Mouse (Mus musculus): Measurements from ENCODE around the gene Rhd. TPM values are rescaled to one million over a fixed set of nuclear protein-coding genes. Genes with fewer than 3 reads are reported as not detected.

The Rhd gene
- polyA plus RNA-seq, 1 experiment = 0.38 TPM

GRCm38 (mm10) chr4:134850551-134850950 lies 13.8 kb upstream of the Rhd start:
- Histone ChIP-seq H3K27me3 (ENCODE audit: control insufficient read depth, insufficient read depth, low read length) (no peaks in the 10 kb centered on the region; the same call in 1 of the 2 replicates), H3K4me3 (ENCODE audit: control insufficient read depth, insufficient read depth, low read length) (no peak overlapping the region), H3K36me3 (ENCODE audit: control insufficient read depth, insufficient read depth, low read length) (no peaks in the 10 kb centered on the region), H3K27ac (ENCODE audit: control insufficient read depth, insufficient read depth, low read length) (no peak overlapping the region), H3K4me1 (replicated peaks; ENCODE audit: control insufficient read depth, insufficient read depth, low read length) (peaks cover 8% of the 10 kb centered on the region)
- no peak for DNase-seq
- 88% methylated on average over 4 of the region's 4 CpGs for WGBS
- TF ChIP-seq CTCF (IDR thresholded peaks at IDR 0.05; ENCODE audit: borderline replicate concordance, control insufficient read depth, extremely low read depth, insufficient read depth, low read length, poor library complexity) (no peak), POLR2A (IDR thresholded peaks at IDR 0.05; ENCODE audit: control insufficient read depth, extremely low read depth, insufficient read depth, low read length, poor library complexity) (no peak)

- H3K36me3 ChIP-seq (ENCODE audit: control insufficient read depth, insufficient read depth, low read length) = no peaks in the 10 kb centered on the region
- TF ChIP-seq POLR2A (IDR thresholded peaks at IDR 0.05; ENCODE audit: control insufficient read depth, extremely low read depth, insufficient read depth, low read length, poor library complexity) (no peak), CTCF (IDR thresholded peaks at IDR 0.05; ENCODE audit: borderline replicate concordance, control insufficient read depth, extremely low read depth, insufficient read depth, low read length, poor library complexity) (no peak)
- H3K27ac ChIP-seq (ENCODE audit: control insufficient read depth, insufficient read depth, low read length) = no peak overlapping the region
- H3K4me1 ChIP-seq (replicated peaks; ENCODE audit: control insufficient read depth, insufficient read depth, low read length) = peaks cover 8% of the 10 kb centered on the region
- no peak for DNase-seq
- WGBS = 87% methylated on average over 2 of the region's 2 CpGs
- H3K4me3 ChIP-seq (ENCODE audit: control insufficient read depth, insufficient read depth, low read length) = no peak overlapping the region
- no peaks in the 10 kb centered on the region; the same call in 1 of the 2 replicates for H3K27me3 ChIP-seq (ENCODE audit: control insufficient read depth, insufficient read depth, low read length)
Measured at GRCm38 (mm10) chr4:134851236-134851635, 13.1 kb upstream of the Rhd start.

- TF ChIP-seq POLR2A (IDR thresholded peaks at IDR 0.05; ENCODE audit: control insufficient read depth, extremely low read depth, insufficient read depth, low read length, poor library complexity) (no peak), CTCF (IDR thresholded peaks at IDR 0.05; ENCODE audit: borderline replicate concordance, control insufficient read depth, extremely low read depth, insufficient read depth, low read length, poor library complexity) (no peak)
- 18% methylated on average over 14 of the region's 14 CpGs for WGBS
- Histone ChIP-seq H3K27me3 (ENCODE audit: control insufficient read depth, insufficient read depth, low read length) (no peaks in the 10 kb centered on the region; the same call in 1 of the 2 replicates), H3K4me1 (replicated peaks; ENCODE audit: control insufficient read depth, insufficient read depth, low read length) (peaks cover 8% of the 10 kb centered on the region), H3K36me3 (ENCODE audit: control insufficient read depth, insufficient read depth, low read length) (no peaks in the 10 kb centered on the region), H3K4me3 (ENCODE audit: control insufficient read depth, insufficient read depth, low read length) (peak overlapping the region; percentile 77; the same call in 1 of the 2 replicates), H3K27ac (ENCODE audit: control insufficient read depth, insufficient read depth, low read length) (no peak overlapping the region)
- no peak for DNase-seq
Measured at GRCm38 (mm10) chr4:134851876-134852275, 12.5 kb upstream of the Rhd start.

- TF ChIP-seq CTCF (IDR thresholded peaks at IDR 0.05; ENCODE audit: borderline replicate concordance, control insufficient read depth, extremely low read depth, insufficient read depth, low read length, poor library complexity) (peak; percentile 21; the same call in 1 of the 2 replicates), POLR2A (IDR thresholded peaks at IDR 0.05; ENCODE audit: control insufficient read depth, extremely low read depth, insufficient read depth, low read length, poor library complexity) (no peak)
- H3K4me1 ChIP-seq (replicated peaks; ENCODE audit: control insufficient read depth, insufficient read depth, low read length) = peaks cover 8% of the 10 kb centered on the region
- 1% methylated on average over 99 of the region's 106 CpGs for WGBS
Measured at GRCm38 (mm10) chr4:134852438-134853255, 11.7 kb upstream of the Rhd start.

GRCm38 (mm10) chr4:134853259-134853636 lies 11.1 kb upstream of the Rhd start, which contains the start of gene Maco1:
Gene Maco1 (minus strand): TSS chr4:134853345.
- Histone ChIP-seq H3K36me3 (ENCODE audit: control insufficient read depth, insufficient read depth, low read length) (no peaks in the 10 kb centered on the region), H3K4me3 (ENCODE audit: control insufficient read depth, insufficient read depth, low read length) (peak within 1 kb of the TSS; percentile 77), H3K27ac (ENCODE audit: control insufficient read depth, insufficient read depth, low read length) (no peak within 1 kb of the TSS), H3K4me1 (replicated peaks; ENCODE audit: control insufficient read depth, insufficient read depth, low read length) (peaks cover 8% of the 10 kb centered on the region), H3K27me3 (ENCODE audit: control insufficient read depth, insufficient read depth, low read length) (no peaks in the 10 kb centered on the region; the same call in 1 of the 2 replicates)
- TF ChIP-seq CTCF (IDR thresholded peaks at IDR 0.05; ENCODE audit: borderline replicate concordance, control insufficient read depth, extremely low read depth, insufficient read depth, low read length, poor library complexity) (peak; percentile 6; the same call in 1 of the 2 replicates), POLR2A (IDR thresholded peaks at IDR 0.05; ENCODE audit: control insufficient read depth, extremely low read depth, insufficient read depth, low read length, poor library complexity) (peak; percentile 49; the same call in 1 of the 2 replicates)
- DNase-seq = peak; percentile 100
- 0% methylated on average over 37 of the region's 38 CpGs for WGBS

More at GRCm38 (mm10) chr4:134852438-134853255, 11.7 kb upstream of the Rhd start:
- DNase-seq = peak; percentile 58
- Histone ChIP-seq H3K27me3 (ENCODE audit: control insufficient read depth, insufficient read depth, low read length) (no peaks in the 10 kb centered on the region; the same call in 1 of the 2 replicates), H3K4me3 (ENCODE audit: control insufficient read depth, insufficient read depth, low read length) (peak overlapping the region; percentile 77), H3K27ac (ENCODE audit: control insufficient read depth, insufficient read depth, low read length) (no peak overlapping the region), H3K36me3 (ENCODE audit: control insufficient read depth, insufficient read depth, low read length) (no peaks in the 10 kb centered on the region)

GRCm38 (mm10) chr4:134853637-134854485 lies 10.5 kb upstream of the Rhd start:
- peak; percentile 93 for DNase-seq
- H3K4me1 ChIP-seq (replicated peaks; ENCODE audit: control insufficient read depth, insufficient read depth, low read length) = peaks cover 8% of the 10 kb centered on the region
- WGBS = under 1% methylated on average over 90 of the region's 91 CpGs

More at GRCm38 (mm10) chr4:134853637-134854485, 10.5 kb upstream of the Rhd start:
- Histone ChIP-seq H3K4me3 (ENCODE audit: control insufficient read depth, insufficient read depth, low read length) (peak overlapping the region; percentile 71), H3K36me3 (ENCODE audit: control insufficient read depth, insufficient read depth, low read length) (no peaks in the 10 kb centered on the region), H3K27me3 (ENCODE audit: control insufficient read depth, insufficient read depth, low read length) (no peaks in the 10 kb centered on the region; the same call in 1 of the 2 replicates), H3K27ac (ENCODE audit: control insufficient read depth, insufficient read depth, low read length) (no peak overlapping the region)
- 0 out of 2 replicates have a peak, but pooled peaks have one; percentile 56 for TF ChIP-seq CTCF (IDR thresholded peaks at IDR 0.05; ENCODE audit: borderline replicate concordance, control insufficient read depth, extremely low read depth, insufficient read depth, low read length, poor library complexity)
- TF ChIP-seq POLR2A (IDR thresholded peaks at IDR 0.05; ENCODE audit: control insufficient read depth, extremely low read depth, insufficient read depth, low read length, poor library complexity) = peak; percentile 58
